Mouse (Mus musculus) left cerebral cortex, adult 11 months (tissue): Measurements from ENCODE around the gene Tfcp2.
"Not testable (repeated sequence)": the region's sequence is repeated elsewhere in the genome, so short reads cannot be mapped to it uniquely, and the experiment has no call there.

Source experiments
- DNase-seq: peaks from one replicate; pipeline ENCODE4 v3.0.0; 2022; ENCODE audit warnings: low spot score

Gene Tfcp2

DNA sequence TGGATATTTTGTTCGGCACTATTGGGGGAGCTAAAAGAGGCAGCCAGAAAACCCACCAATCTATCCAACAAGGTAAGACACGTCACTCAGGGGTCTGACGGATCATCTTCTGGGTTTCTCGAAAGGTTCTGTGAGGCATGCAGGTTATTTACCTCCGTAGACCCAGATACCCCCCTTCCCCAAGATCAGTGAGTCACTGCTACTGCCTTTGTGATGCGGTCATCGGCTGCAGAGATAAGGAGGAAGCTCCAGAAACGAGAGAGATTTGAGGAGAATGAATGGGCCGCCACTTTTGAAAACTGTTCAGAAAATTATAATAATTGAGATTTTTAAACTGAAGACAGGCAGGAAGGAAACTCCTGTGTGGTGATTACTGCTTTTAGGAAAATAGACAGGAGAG, 4.6 kb upstream of the Tfcp2 start:
- no peak for DNase-seq

DNA sequence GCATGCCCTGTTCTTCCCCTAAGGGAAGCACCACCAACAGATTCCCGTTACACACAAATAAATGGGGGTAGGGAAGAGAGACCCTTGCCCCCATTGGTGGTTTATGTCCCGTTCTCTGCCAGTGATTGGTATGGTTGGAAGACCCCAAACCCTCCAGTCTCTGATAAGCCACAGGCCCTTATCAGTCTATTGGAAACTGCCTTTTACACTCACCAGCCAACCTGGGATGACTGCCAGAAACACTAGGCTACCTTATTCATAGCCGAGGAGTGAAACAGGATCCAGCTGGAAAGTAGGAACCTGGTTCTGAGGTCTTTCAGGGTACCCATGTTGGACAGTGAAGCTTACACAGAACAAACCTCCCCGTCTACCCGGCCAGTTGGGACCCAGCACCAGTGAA, 4.2 kb upstream of the Tfcp2 start:
- no peak for DNase-seq

DNA sequence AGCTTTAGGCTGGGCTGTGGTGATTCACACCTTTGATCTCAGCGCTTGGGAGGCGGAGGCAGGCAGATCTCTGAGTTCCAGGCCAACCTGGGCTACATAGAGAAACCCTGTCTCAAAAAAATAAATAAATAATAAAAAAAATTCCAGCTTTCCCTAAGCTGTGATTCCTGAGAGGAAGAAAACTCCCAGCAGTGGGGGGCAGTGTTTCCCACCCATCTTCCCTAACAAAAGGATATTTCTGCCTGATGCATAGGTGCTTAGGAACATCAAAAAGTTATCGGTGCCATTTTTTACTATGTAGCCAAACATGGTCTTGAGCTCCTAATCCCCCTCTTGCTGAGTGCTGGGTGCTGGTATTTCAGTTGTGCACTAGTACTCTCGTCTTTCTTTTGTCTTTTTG, 1.5 kb downstream of the Tfcp2 start:
- DNase-seq = no peak

DNA sequence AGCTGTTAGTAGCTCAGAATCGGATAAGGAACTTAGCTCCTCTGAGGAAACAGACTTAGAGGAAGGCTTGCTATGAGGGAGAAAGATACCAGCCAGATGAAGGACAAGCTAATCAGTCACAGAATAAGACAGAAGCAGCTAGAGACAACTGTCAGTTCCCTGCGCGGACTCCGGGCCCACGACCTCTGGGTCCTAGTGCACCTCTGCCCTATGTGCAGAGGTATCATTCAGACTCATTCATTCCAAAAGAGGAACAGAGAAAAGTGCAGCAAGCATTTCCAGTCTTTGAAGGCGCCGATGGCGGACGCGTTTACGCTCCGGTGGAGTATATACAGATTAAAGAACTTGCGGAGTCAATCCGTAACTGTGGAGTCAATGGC, 8.2 kb downstream of the Tfcp2 start:
- DNase-seq = not testable (repeated sequence)

DNA sequence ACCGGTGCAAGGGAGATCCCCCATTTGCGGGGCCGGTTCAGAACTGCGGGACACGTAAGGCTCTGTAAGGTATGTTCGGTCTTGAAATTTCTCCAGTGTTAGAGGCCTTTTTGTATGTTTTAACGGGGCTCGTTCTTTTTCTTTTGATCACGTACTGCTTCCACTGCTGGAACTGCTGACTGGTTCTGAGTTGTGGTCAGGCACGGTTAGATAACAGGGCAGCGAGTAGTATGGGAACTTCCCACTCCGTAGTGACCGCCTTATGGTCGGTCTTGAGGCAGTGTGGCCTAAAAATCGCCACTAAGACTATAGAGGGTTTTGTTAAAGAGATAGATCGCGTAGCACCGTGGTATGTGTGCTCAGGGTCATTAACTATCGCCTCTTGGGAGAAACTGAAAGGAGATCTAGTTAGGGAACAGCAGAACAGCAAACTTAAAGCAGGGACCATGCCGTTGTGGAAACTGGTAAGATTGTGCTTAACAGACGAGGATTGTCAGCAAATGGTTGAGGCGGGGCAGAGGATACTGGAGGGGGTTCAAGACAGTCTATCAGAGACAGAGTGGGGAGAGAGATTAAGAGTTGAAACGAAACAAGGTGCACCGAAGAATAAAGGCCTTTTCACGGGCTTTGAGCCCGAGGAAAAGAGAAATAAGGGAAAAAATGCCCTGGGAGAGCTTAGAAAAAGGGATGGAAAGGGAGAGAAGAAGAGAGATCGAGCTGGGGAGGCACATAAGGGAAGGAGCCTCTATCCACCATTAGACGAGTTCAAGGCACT, 8.7 kb downstream of the Tfcp2 start:
- not testable (repeated sequence) for DNase-seq

DNA sequence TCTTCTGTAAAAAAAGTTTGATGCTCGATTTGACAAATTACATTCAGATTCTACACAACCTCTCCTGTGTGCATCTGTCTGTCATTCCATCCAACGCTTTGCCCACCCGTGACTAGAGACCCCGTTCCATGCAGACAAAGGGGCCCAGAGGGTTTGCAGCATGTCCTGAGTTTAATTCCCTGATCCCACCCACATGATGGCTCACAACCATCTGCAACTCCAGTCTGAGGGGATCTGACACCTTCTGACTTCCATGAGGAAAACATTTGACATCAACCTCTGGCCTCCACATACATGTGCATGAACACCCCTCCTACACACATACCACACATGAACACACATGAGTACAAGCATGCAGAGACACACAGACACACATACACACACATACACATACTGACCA, 10.4 kb downstream of the Tfcp2 start:
- no peak for DNase-seq

DNA sequence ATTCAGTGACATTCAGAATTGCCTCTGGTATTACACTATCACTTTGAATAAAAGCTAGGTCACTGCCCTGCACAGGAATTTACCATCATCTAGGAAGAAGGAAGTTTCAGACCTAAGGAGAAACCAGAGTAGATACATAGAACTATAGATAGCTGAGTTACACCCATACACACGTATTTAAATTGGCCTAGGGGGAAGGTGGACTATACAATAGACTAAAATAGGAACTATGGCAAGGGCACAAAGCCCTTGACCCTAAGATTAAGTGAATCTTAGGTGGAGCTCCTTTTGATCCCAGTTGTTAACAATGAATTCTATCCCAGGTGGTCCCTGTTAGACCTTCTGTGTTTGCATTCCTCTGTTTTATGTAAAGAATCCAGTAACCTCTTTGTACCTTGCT, 10.8 kb downstream of the Tfcp2 start:
- DNase-seq = not testable (repeated sequence)

DNA sequence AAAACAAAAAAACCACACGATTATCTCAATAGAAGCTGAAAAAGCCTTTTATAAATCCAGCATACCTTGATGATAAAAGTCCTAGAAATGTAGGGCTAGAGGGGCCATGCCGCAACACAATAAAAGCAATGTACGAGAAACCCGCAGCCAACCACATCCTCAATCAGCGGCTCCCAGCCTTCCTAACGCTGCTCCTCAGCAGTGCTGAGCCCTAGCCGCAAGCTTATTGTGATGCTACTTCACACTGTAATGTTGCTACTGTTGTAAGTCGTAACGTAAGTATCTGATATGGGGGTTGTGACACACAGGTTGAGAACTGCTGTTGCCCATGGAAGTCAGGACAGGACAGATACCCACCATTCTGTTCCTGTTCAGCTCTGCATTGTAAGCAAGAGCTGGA, 12.4 kb downstream of the Tfcp2 start:
- DNase-seq = no peak

DNA sequence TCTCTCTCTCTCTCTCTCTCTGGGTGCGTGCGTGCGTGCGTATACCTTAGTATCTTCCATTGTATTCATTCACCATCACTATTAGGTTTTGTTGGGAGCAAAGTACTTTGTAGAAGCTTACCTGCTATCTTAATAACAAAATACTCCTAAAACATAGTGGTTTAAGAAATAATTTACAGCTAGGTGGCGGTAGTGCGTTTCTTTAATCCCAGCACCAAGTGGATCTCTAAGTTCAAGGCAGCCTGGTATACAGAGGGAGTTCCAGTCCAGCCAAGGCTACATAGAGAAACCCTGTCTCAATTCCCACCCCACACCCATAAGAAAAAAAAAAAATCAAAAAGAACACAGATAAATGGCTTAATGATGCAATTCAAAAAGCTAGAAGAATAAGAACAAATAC, 13.9 kb downstream of the Tfcp2 start:
- no peak for DNase-seq

DNA sequence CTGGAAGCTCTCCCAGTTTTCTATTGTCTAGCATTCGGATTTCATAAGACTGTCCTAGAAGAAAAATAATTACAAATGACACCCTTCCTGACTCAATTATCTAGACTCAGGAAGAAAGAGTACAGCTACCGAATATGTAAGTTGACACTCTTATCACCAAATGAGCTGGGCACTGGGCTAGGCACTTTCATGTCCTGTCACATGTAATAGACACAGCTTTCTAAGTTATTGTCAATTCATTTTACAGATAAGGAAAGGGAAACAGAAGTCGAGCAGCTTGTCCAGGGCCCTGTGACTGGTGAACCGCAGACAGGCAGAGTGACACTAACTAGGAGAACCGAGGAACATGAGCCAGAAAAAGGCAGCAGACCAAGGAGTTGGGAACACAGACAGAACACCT, 23.9 kb downstream of the Tfcp2 start:
- no peak for DNase-seq

DNA sequence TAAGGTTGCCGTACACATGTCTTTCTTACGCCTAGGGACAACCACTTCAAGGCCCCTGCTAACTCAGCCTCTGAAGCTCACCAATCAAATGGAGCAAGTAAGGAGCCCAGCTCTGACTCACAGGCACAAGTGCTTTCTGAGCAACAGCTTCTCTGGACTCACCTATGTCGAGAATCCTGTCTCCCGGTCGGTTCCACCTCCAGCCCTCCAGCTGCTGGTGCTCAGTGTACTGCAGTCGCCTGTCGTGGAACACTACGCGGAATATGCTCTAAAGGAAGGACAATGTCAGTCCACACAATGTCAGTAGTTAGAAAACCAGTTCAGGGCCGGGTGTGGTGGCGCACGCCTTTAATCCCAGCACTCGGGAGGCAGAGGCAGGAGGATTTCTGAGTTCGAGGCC, 26.4 kb downstream of the Tfcp2 start:
- DNase-seq = no peak

DNA sequence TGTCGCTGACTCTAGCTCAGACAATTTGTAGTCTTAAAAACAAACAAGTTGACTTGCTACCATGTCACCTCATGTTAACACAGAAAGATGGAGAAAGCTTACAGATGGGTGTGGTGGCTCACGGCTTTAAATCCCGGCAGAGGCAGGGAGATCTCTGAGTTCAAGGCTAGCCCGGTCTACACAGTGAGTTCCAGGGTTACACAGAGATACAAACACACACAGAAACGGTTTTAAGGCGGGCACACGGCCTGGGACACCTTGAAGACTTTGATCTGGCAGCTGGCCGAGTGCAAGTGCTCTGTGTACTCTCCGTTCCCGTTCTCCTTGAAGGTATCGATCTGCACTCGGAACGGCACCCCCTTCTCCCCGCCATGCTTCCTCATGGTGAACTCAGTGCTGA, 31.5 kb downstream of the Tfcp2 start:
- no peak for DNase-seq

DNA sequence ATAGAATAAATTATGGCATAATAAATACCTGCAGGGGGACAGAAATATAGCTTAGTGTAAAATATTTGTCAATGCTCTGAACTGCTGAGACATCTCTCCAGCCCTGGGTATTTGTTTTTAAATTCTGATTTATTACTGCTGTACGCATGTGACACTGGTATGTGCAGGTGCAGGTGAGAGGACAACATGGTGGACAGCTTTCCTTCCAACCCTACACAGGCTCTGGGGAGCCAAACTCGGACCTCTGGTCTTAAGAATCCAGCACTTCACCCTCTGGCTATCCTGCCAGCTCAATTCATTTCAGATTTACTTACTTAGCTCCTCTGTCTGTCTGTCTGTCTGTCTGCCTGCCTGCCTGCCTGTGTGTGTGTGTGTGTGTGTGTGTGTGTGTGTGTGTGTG, 36.7 kb downstream of the Tfcp2 start:
- no peak for DNase-seq

DNA sequence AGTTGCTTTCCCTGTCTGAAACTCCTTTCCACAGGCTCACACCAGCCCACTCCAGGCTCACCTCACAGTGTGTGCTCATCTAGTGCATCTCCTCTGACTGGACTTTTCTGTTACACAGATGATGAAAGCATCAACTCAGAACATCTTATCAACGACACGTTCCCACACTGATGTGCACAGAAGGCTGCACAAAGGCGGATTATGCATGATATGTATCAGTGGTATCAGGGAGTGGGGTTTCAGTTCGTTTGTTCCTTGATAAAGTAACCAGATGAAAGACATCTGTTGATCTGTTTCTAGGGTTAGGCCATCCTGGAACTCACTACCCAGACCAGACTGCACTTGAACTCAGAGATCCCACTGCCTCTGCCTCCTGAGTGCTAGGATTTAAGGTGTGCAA, 38.4 kb downstream of the Tfcp2 start:
- DNase-seq = no peak

DNA sequence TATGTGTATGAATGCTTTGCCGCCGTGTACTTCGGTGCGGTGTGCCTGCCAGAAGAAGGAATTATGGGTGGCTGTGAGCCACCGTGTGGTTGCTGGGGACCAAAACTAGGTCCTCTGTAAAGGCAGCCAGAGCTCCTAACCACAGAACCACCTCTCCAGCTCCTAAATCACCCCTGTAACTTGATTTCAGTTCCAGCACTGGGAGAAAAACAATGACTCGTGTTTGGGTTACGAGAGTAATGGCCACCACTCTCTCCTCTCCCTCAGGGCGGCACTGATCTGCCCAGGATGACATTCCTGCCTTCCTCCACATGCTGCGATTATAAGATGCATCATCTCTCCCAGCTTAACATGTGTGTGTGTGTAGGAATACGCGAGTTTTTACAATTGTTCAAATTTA, 41.7 kb downstream of the Tfcp2 start:
- no peak for DNase-seq

DNA sequence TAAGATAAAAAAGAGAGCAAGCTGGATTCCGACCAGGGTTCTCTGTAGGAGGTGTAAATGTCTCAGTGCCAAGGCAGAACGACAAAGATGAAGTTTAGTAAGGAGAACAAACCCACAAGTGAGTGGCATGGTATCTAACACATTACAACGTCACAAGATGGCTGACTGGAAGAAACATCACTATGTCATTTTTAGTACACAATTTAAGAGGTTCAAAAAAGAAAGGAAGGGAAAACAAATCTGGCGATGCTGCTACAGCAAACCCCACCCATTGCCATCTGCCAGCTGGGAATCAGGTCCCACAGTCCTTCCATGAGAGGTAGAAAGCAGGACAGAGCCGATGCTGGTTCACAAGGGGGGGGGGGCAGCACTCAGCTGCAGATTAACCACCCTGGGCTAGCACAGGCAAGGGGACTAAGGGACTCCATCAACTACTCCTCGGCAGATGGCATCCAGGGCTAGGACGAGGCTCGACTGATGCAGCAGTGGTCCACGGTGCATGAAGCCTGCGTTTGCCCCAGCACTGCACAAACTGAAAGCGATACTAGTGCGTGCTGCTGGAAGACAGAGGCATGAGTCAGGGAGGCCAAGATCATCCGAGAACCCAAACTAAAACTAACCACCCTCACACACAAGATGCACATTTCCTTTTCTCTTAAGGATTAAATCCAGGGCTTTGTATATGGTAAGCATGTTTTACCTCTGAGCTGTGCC, 43.2 kb downstream of the Tfcp2 start:
- no peak for DNase-seq

DNA sequence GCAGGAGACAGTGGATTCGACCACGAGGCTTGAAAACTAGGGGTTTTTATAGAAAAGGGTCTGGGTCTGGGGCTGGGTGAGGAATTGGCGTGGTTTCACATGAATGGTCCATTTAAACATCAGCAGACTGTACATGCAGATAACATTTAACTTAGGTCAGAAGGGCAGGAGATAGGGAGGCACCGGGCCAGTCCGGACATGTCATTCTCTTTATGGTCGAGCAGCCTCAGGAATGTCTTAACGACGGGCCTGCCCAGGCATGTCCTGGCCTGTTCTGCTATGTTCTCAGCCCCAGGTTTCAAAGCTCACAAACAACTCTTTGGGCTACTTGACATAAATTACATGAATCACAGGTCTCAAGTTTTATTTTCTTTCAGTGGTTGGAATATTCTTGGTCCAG, 52.3 kb downstream of the Tfcp2 start:
- not testable (repeated sequence) for DNase-seq

DNA sequence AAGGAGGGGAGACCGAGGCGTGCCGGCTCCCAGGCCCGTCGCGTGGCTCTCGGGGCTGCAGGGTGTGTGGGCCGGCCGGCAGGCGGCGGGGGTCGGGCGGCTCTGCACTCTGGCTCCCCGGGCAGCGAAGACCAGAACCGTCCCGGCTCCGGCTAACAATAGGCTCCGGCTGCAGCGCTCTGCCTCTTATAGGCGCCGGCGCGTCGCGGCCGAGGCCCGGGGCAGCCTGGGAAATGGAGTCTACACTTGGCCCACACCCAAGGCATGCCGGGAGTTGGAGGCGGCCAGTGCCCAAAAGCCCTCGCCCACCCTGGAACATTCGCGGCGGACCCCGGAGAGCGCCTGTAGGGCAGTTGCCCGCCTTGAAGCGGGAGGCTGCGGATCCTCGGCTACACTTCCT, 56.7 kb downstream of the Tfcp2 start, which contains the start of gene Csrnp2:
Gene Csrnp2 (minus strand): TSS at position 387 of the 400 bp plus-strand sequence.
- DNase-seq = peak; percentile 88

DNA sequence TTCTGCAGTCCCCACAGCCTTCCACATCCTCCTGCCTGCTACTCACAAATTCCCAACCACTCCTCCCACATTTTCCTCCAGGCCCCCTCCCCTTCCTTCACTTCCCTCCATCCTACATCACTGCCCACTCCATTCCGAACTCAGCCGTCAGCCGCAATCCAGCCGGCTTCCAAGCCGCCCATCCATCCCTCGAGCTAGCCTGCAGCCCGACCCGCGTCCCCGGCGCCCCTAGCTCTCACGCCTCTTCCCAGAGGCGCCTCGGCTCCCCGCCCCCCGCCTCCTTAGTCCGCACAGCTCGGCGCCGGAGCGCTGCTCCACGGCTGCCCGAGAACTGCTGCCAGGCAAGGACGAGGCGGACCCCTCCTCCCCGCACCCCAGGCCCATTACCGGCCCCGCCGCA, 57.2 kb downstream of the Tfcp2 start:
- DNase-seq = no peak

DNA sequence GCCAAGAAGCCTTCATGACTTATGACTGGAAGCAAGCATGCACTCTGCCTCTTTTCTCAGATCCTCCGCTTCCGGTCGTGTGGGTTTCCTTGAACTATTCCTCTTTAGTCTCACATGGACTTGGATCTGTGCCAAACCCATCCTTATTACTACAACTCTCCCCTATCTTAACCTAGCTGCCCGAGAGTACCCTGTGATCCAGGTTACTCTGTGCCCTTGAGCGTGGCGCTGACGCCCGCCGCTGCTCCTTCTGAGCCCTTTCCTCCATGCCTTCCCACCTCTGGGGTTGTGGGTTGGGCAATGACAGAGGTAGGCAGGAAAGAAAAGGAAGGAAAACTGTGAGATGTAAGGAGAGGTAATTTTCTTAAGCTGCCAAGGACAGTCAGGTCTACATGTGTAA, 59.8 kb downstream of the Tfcp2 start:
- DNase-seq = no peak

DNA sequence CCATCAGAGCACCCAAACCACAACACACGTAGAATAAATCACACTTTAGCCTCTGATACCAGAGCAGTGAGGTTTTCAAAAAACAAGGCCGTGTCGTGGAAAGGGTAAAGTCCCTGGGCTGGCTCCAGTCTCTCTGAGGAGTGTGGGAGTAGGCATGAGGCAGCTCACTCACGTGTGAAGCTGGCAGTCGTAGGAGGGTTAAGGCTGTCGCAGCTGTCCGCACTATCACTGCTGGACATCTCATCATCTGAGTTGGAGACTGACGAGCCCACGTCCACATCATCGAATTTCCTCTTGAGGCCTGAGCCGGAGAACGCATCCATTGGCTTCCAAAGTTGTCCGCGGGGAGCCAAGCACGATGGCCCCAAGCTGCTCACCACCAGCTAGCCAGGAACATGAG, 62.5 kb downstream of the Tfcp2 start:
- no peak for DNase-seq

DNA sequence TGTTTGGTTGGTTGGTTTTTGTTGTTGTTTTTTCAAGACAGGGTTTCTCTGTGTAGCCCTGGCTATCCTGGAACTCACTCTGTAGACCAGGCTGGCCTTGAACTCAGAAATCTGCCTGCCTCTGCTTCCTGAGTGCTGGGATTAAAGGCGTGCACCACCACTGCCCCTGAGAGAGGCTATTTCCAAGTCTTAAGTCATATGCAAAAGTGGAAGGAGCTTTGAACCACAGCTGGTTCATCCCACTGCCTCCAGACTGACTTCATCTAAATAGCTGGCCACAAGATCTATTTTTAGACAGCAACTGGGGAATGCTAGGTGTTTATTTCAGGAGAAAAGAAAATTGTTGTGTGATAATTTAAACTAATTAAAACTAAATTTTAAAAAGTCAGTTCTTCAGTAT, 63.5 kb downstream of the Tfcp2 start:
- DNase-seq = not testable (repeated sequence)

DNA sequence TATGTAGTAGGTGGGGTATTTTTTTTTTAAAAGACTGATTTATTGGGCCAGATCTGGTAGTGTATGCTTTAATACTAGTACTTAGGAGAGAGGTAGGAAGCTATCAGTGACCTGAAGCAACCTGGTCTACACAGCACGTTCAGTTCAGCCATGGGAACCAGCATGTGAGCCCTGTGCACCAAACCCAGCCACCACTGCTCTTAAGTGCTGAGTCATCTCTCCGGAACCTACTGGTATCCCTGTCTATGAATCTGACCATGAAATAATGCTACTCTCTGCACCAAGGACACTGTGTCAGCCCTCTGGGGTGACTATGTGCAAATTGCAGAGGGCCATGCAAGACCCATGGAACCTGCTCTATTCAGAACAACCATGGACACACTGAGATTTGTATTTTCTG, 64.8 kb downstream of the Tfcp2 start:
- no peak for DNase-seq

DNA sequence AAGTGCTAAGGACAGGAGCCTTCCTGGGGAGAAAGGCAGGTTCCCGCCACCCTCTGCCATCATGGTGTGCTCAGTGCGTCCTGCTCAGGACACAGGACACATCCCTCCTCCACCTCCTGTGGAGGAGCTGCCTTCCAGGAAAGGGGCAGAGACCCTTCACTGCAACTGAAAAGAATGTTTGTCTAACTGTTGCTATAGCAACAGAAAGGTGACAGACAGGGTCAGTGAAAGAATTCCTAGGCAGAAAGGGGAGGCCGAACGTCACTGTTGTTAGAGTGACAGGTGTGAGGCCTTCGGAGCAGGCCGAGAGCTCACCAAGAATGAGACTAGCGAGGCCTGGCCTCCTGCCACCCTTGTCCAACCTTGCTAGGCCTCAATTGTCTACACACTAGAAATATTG, 65.4 kb downstream of the Tfcp2 start:
- no peak for DNase-seq
